ENCODE assay signal across 10 mouse cellular contexts in the genomic region with DNA sequence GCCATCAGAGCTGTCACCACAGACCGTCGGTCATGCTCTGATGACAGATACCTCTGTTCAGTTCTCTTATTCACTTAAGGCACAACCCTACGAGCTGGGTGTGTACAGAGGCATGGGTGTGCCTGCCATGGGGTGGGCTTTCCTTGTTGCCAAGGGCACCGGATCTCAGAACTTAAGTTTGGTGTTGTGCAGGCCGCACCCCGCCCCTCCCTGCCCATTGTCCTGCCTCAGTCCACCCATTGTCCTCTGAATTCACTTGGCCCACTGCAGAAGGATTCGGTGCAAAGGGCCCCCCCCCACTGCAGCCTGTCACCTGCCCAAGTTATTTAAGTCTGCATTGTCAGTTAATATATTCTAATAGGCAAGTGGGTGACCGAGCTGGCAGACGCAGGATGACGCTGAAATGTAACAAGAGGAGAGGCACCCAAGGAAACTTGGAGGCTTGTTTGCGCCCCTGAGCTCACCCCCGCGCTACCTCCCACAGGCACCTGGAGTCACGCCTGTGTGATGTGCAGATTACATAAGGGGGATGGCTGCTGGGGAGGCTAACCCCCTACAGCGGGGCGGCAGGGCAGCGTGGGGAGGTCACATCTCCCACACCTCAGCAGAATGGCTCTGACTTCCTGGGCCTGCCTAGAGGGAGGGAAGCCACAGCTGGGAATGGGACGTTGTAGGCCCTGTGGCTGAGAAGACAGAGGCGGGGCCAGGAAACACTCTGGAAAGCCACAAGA. TPM values are rescaled to one million over a fixed set of nuclear protein-coding genes. Genes with fewer than 3 reads are reported as not detected.
DNase-seq lines count a peak whose midpoint lies in the region; ATAC-seq and TF ChIP-seq lines count a peak whose summit lies in the region.
"Had no signal": no experiment of that assay in that cellular context is flagged by ENCODE, and none has a peak within 500 bp of the region (broad histone marks: within the 10 kb centered on the region; RNA-seq: fewer than 3 reads in every experiment).

No protein-coding gene starts in this region.

- intact Hi-C loops in left cerebral cortex, postnatal 4 days (cut with DNase I) = no loop called here

- no peaks in the 10 kb centered on the region for H3K36me3 ChIP-seq in liver, embryonic 16.5 days (ENCODE audit: control insufficient read depth, insufficient read depth)
- no peaks in the 10 kb centered on the region for H3K36me3 ChIP-seq in heart, embryonic 12.5 days
- H3K36me3 ChIP-seq: hindbrain, embryonic 15.5 days had no signal

- peak overlapping the region; percentile 92 for H3K27ac ChIP-seq in cortical plate, adult 2 months (ENCODE audit: insufficient read depth, low read length)
- peak overlapping the region; percentile 72 for H3K27ac ChIP-seq in liver, embryonic 16.5 days (ENCODE audit: low read length)
- no peak overlapping the region for H3K27ac ChIP-seq in heart, embryonic 12.5 days (ENCODE audit: poor library complexity, severe bottlenecking)
- no peak overlapping the region for H3K27ac ChIP-seq in cerebellum, adult 2 months (ENCODE audit: insufficient read depth, low read length)
- H3K27ac ChIP-seq: hindbrain, embryonic 15.5 days had no signal

- H3K4me3 ChIP-seq in cortical plate, adult 2 months (ENCODE audit: insufficient read depth, low read length) = no peak overlapping the region
- H3K4me3 ChIP-seq in liver, embryonic 16.5 days (ENCODE audit: low read depth, low read length) = no peak overlapping the region
- H3K4me3 ChIP-seq in heart, embryonic 12.5 days = no peak overlapping the region
- H3K4me3 ChIP-seq in cerebellum, adult 2 months (replicated peaks; ENCODE audit: insufficient read depth, low read depth, low read length) = no peak overlapping the region
- H3K4me3 ChIP-seq: hindbrain, embryonic 15.5 days; myocyte had no signal

- H3K4me1 ChIP-seq in cortical plate, adult 2 months (ENCODE audit: control insufficient read depth, insufficient read depth, low read length) = peaks cover 19% of the 10 kb centered on the region
- H3K4me1 ChIP-seq in liver, embryonic 16.5 days (ENCODE audit: control insufficient read depth, low read depth, low read length) = peaks cover 38% of the 10 kb centered on the region
- H3K4me1 ChIP-seq in heart, embryonic 12.5 days (replicated peaks) = peaks cover 47% of the 10 kb centered on the region
- peaks cover 56% of the 10 kb centered on the region for H3K4me1 ChIP-seq in cerebellum, adult 2 months (ENCODE audit: control insufficient read depth, insufficient read depth, low read length)

- no peaks in the 10 kb centered on the region for H3K9me3 ChIP-seq in liver, embryonic 16.5 days (replicated peaks; ENCODE audit: control insufficient read depth, low read length)
- H3K9me3 ChIP-seq in heart, embryonic 12.5 days (replicated peaks) = no peaks in the 10 kb centered on the region
- H3K9me3 ChIP-seq: hindbrain, embryonic 15.5 days had no signal

- peak; percentile 47 to 75 for DNase-seq in left cerebral cortex, adult 8-10 months (ENCODE audit: low spot score in 2 of 2)
- no peak for DNase-seq in left cerebral cortex, postnatal 4 days
- peak; percentile 77 to 83 for DNase-seq in kidney, adult 8-10 months
- no peak for DNase-seq in urinary bladder, postnatal 10 days (ENCODE audit: low spot score)
- DNase-seq in cerebellum, adult 2 months = no peak

- ATAC-seq in liver, embryonic 16.5 days (ENCODE audit: low read depth) = no peak
- no peak for ATAC-seq in heart, embryonic 12.5 days (ENCODE audit: insufficient number of reproducible peaks, low FRiP score)

- peak overlapping the region; percentile 29; the same call in 1 of the 2 replicates for H3K4me2 ChIP-seq in liver, embryonic 16.5 days (ENCODE audit: low read depth, low read length)
- H3K4me2 ChIP-seq in heart, embryonic 12.5 days = no peak overlapping the region
- H3K4me2 ChIP-seq: hindbrain, embryonic 15.5 days had no signal

- H3K9ac ChIP-seq in liver, embryonic 16.5 days (ENCODE audit: low read depth, low read length) = no peak overlapping the region
- no peak overlapping the region for H3K9ac ChIP-seq in heart, embryonic 12.5 days
- H3K9ac ChIP-seq: hindbrain, embryonic 15.5 days had no signal

- peaks cover 17% of the 10 kb centered on the region for H3K27me3 ChIP-seq in liver, embryonic 16.5 days (ENCODE audit: control insufficient read depth, insufficient read depth, low read depth, low read length)
- H3K27me3 ChIP-seq in heart, embryonic 12.5 days (replicated peaks) = peaks cover 44% of the 10 kb centered on the region
- H3K27me3 ChIP-seq in cerebellum, adult 2 months (ENCODE audit: control insufficient read depth, insufficient read depth, low read length) = no peaks in the 10 kb centered on the region

- 46% methylated on average over 19 of the region's 19 CpGs for WGBS in liver, embryonic 16.5 days (ENCODE audit: insufficient replicate concordance)
- WGBS in heart, embryonic 12.5 days = 50% methylated on average over 19 of the region's 19 CpGs
- 77% methylated on average over 19 of the region's 19 CpGs for WGBS in cerebellum, adult 2 months

- no peak for TF ChIP-seq POLR2A in cortical plate, adult 2 months (IDR thresholded peaks at IDR 0.05; ENCODE audit: extremely low read depth, insufficient read depth, low read length)
- TF ChIP-seq POLR2A in cerebellum, adult 2 months (IDR thresholded peaks at IDR 0.05; ENCODE audit: borderline replicate concordance, insufficient read depth, low read length) = no peak

- TF ChIP-seq CTCF in cortical plate, adult 2 months (IDR thresholded peaks at IDR 0.05; ENCODE audit: extremely low read depth, insufficient read depth, low read length) = no peak
- TF ChIP-seq CTCF in cerebellum, adult 2 months (IDR thresholded peaks at IDR 0.05; ENCODE audit: borderline replicate concordance, insufficient read depth, low read depth, low read length) = no peak

RNA-seq across cellular contexts. Expression of gene Baiap2, which starts 4.6 kb away (rescaled TPM):
- 100 to 1,000 TPM; 214 to 238 (median 219) TPM for total RNA-seq in left cerebral cortex, adult 8-10 months (2022)
- total RNA-seq in left cerebral cortex, postnatal 4 days (2021) = 10 to 100 TPM; 71.7 to 72.2 TPM
- polyA plus RNA-seq in cortical plate, adult 2 months (2012; rRNA removed) = 234 and 253 TPM in 2 replicates
- polyA plus RNA-seq in liver, embryonic 16.5 days (2015; fragmentation: Nextera tagmentation; extraction: Ambion mirVana) = 8.1 and 10.1 TPM in 2 replicates
- polyA plus RNA-seq in heart, embryonic 12.5 days (2016; fragmentation: Nextera tagmentation; extraction: Ambion mirVana) = 15.6 and 16.4 TPM in 2 replicates
- polyA plus RNA-seq in cerebellum, adult 2 months (2012; rRNA removed) = 116 and 141 TPM in 2 replicates

RNA-seq across cellular contexts. Expression of gene Chmp6, which starts 24.7 kb away (rescaled TPM):
- total RNA-seq in left cerebral cortex, adult 8-10 months (2022) = 10 to 100 TPM; 39.5 to 43.1 (median 41.9) TPM
- 10 to 100 TPM; 43.2 to 48.2 TPM for total RNA-seq in left cerebral cortex, postnatal 4 days (2021)
- 44.2 and 48.1 TPM in 2 replicates for polyA plus RNA-seq in cortical plate, adult 2 months (2012; rRNA removed)
- 23.5 and 25.4 TPM in 2 replicates for polyA plus RNA-seq in liver, embryonic 16.5 days (2015; fragmentation: Nextera tagmentation; extraction: Ambion mirVana)
- polyA plus RNA-seq in heart, embryonic 12.5 days (2016; fragmentation: Nextera tagmentation; extraction: Ambion mirVana) = 67.8 and 70.4 TPM in 2 replicates
- 41.9 and 43.9 TPM in 2 replicates for polyA plus RNA-seq in cerebellum, adult 2 months (2012; rRNA removed)

Comparison
In these comparisons a context has a peak if more than half of its experiments do, and no peak if none do; other contexts are left out.
1. DNase-seq: peak in left cerebral cortex, adult 8-10 months (2 of 2) and kidney, adult 8-10 months (2 of 2); none in left cerebral cortex, postnatal 4 days (single experiment), urinary bladder, postnatal 10 days (single experiment) and cerebellum, adult 2 months (0 of 2).
2. H3K27ac ChIP-seq: peak in cortical plate, adult 2 months (single experiment) and liver, embryonic 16.5 days (single experiment); none in heart, embryonic 12.5 days (single experiment) and cerebellum, adult 2 months (single experiment).